Mouse (Mus musculus) gastrocnemius, adult 2 months (tissue): ENCODE results near the gene Bend3. TPM values are rescaled to one million over a fixed set of nuclear protein-coding genes. Genes with fewer than 3 reads are reported as not detected.

ENCODE experiments used
- DNase-seq: peaks from one replicate; pipeline ENCODE4 v3.0.0; 2022
- H3K27ac ChIP-seq: fragments of 200-600 bp; 2 replicates; pipeline ENCODE4 v1.8.1; 2022; ENCODE audit warnings: mild to moderate bottlenecking
- H3K4me3 ChIP-seq: fragments of 200-600 bp; 2 replicates; pipeline ENCODE4 v1.8.1; 2022; ENCODE audit warnings: mild to moderate bottlenecking, moderate library complexity
- CTCF ChIP-seq: fragments of 200-600 bp; IDR thresholded peaks from 2 replicates; pipeline ENCODE4 v1.8.1; 2022; ENCODE audit warnings: antibody characterized with exemption, mild to moderate bottlenecking, moderate library complexity
- intact Hi-C: fragments of 180-260 bp; cut with DNase I; formaldehyde crosslinking; loops from one replicate; pipeline ENCODE4 v1.15.1; 2025
- long read RNA-seq, 2 experiments: library from polyadenylated mRNA; stranded (forward); transcript quantifications; one replicate each; pipeline ENCODE4 v2.0.0; 2021
- total RNA-seq, 2 experiments: library from RNA; stranded (reverse); gene quantifications; 2 replicates each; pipeline ENCODE4 v1.2.3; 2021

Gene Bend3
- total RNA-seq = 1 to 10 TPM; 4.4 to 4.9 TPM
- long read RNA-seq, experiment 1, partial matches to known transcripts = 0 of 1 reads
- long read RNA-seq, experiment 1, other reads (novel, unspliced or antisense) = 1 of 1 reads
- long read RNA-seq, experiment 2 = 0 reads

- intact Hi-C loops = loop anchor here (1.0 to 10.0 kb wide), 2 partner anchors 61 to 524 kb away; partner anchors contain the start of gene 1700021F05Rik
- DNase-seq = peak; percentile 73
- peak within 1 kb of the TSS; percentile 96 for H3K4me3 ChIP-seq
- TF ChIP-seq CTCF = no peak
- H3K27ac ChIP-seq = peak within 1 kb of the TSS; percentile 88
These were observed at the start of gene Bend3 for GRCm38 (mm10) chr10:43478751-43479435. TSS of gene Bend3 (plus strand) at chr10:43478831.

- no peak for DNase-seq
- no peak overlapping the region for H3K27ac ChIP-seq
- H3K4me3 ChIP-seq = no peak overlapping the region
- intact Hi-C loops = no loop called here
- TF ChIP-seq CTCF = no peak
These were observed 48.0 kb upstream of the Bend3 start for GRCm38 (mm10) chr10:43430606-43431005.

- no peak for TF ChIP-seq CTCF
- Histone ChIP-seq H3K27ac (no peak overlapping the region), H3K4me3 (no peak overlapping the region)
- intact Hi-C loops = no loop called here
- no peak for DNase-seq
These were observed 44.3 kb upstream of the Bend3 start for GRCm38 (mm10) chr10:43434326-43434725.

GRCm38 (mm10) chr10:43435757-43436156, 42.9 kb upstream of the Bend3 start:
- Histone ChIP-seq H3K27ac (no peak overlapping the region), H3K4me3 (no peak overlapping the region)
- DNase-seq = no peak
- intact Hi-C loops = no loop called here
- TF ChIP-seq CTCF = peak; percentile 24; the same call in 1 of the 2 replicates

- no peak for DNase-seq
- Histone ChIP-seq H3K4me3 (no peak overlapping the region), H3K27ac (no peak overlapping the region)
- no peak for TF ChIP-seq CTCF
- intact Hi-C loops = no loop called here
These were observed 39.1 kb upstream of the Bend3 start for GRCm38 (mm10) chr10:43439492-43439941.

- H3K27ac ChIP-seq = no peak overlapping the region
- intact Hi-C loops = no loop called here
- H3K4me3 ChIP-seq = no peak overlapping the region
- no peak for DNase-seq
- TF ChIP-seq CTCF = no peak
These were observed 38.6 kb upstream of the Bend3 start for GRCm38 (mm10) chr10:43440050-43440449.

- DNase-seq = peak; percentile 52
- H3K27ac ChIP-seq = peak overlapping the region; percentile 67
- intact Hi-C loops = no loop called here
- no peak for TF ChIP-seq CTCF
- no peak overlapping the region for H3K4me3 ChIP-seq
These were observed 37.5 kb upstream of the Bend3 start for GRCm38 (mm10) chr10:43440981-43441740.

GRCm38 (mm10) chr10:43448656-43449055, 30.0 kb upstream of the Bend3 start:
- H3K4me3 ChIP-seq = no peak overlapping the region
- intact Hi-C loops = no loop called here
- DNase-seq = no peak
- no peak overlapping the region for H3K27ac ChIP-seq
- TF ChIP-seq CTCF = no peak

GRCm38 (mm10) chr10:43451848-43452662, 26.6 kb upstream of the Bend3 start:
- intact Hi-C loops = loop anchor here (10.0 kb wide), 1 partner anchor 467 kb away; no protein-coding TSS in a partner anchor
- H3K4me3 ChIP-seq = peak overlapping the region; percentile 57
- peak; percentile 73 for TF ChIP-seq CTCF

GRCm38 (mm10) chr10:43452663-43452996, 26.0 kb upstream of the Bend3 start:
- DNase-seq = no peak
- no peak for TF ChIP-seq CTCF
- intact Hi-C loops = loop anchor here (10.0 kb wide), 1 partner anchor 468 kb away; no protein-coding TSS in a partner anchor
- no peak overlapping the region for H3K27ac ChIP-seq
- H3K4me3 ChIP-seq = peak overlapping the region; percentile 57

More at GRCm38 (mm10) chr10:43451848-43452662, 26.6 kb upstream of the Bend3 start:
- DNase-seq = peak; percentile 80
- H3K27ac ChIP-seq = peak overlapping the region; percentile 53; the same call in 1 of the 2 replicates

GRCm38 (mm10) chr10:43454219-43454618, 24.4 kb upstream of the Bend3 start:
- Histone ChIP-seq H3K4me3 (no peak overlapping the region), H3K27ac (peak overlapping the region; percentile 24; the same call in 1 of the 2 replicates)
- intact Hi-C loops = loop anchor here (10.0 kb wide), 1 partner anchor 469 kb away; no protein-coding TSS in a partner anchor
- no peak for TF ChIP-seq CTCF
- DNase-seq = peak; percentile 35

GRCm38 (mm10) chr10:43454671-43455070, 24.0 kb upstream of the Bend3 start:
- no peak overlapping the region for H3K4me3 ChIP-seq
- peak overlapping the region; percentile 24; the same call in 1 of the 2 replicates for H3K27ac ChIP-seq
- peak; percentile 45 for DNase-seq
- intact Hi-C loops = loop anchor here (10.0 kb wide), 1 partner anchor 470 kb away; no protein-coding TSS in a partner anchor
- no peak for TF ChIP-seq CTCF
